Mouse (Mus musculus): Measurements from ENCODE around the gene Map3k11. TPM values are rescaled to one million over a fixed set of nuclear protein-coding genes. Genes with fewer than 3 reads are reported as not detected.

Map3k11 gene
- polyA plus RNA-seq, 1 experiment = 141 TPM

GRCm38 (mm10) chr19:5724549-5724941 is 36.0 kb downstream of the Map3k11 start:
- H3K4me1 ChIP-seq (replicated peaks; ENCODE audit: control insufficient read depth, insufficient read depth, low read length) = peaks cover 47% of the 10 kb centered on the region
- no peak overlapping the region for H3K27ac ChIP-seq (ENCODE audit: control insufficient read depth, insufficient read depth, low read length)
- no peak for TF ChIP-seq CTCF (IDR thresholded peaks at IDR 0.05; ENCODE audit: borderline replicate concordance, control insufficient read depth, extremely low read depth, insufficient read depth, low read length, poor library complexity)
- no peak for TF ChIP-seq POLR2A (IDR thresholded peaks at IDR 0.05; ENCODE audit: control insufficient read depth, extremely low read depth, insufficient read depth, low read length, poor library complexity)
- H3K36me3 ChIP-seq (ENCODE audit: control insufficient read depth, insufficient read depth, low read length) = peaks cover 20% of the 10 kb centered on the region
- 35% methylated on average over 7 of the region's 7 CpGs for WGBS
- no peaks in the 10 kb centered on the region for H3K27me3 ChIP-seq (ENCODE audit: control insufficient read depth, insufficient read depth, low read length)
- H3K4me3 ChIP-seq (ENCODE audit: control insufficient read depth, insufficient read depth, low read length) = peak overlapping the region; percentile 59
- peak; percentile 20 for DNase-seq

- H3K27me3 ChIP-seq (ENCODE audit: control insufficient read depth, insufficient read depth, low read length) = no peaks in the 10 kb centered on the region
- H3K36me3 ChIP-seq (ENCODE audit: control insufficient read depth, insufficient read depth, low read length) = peaks cover 15% of the 10 kb centered on the region
- H3K27ac ChIP-seq (ENCODE audit: control insufficient read depth, insufficient read depth, low read length) = no peak overlapping the region
- peak overlapping the region; percentile 59 for H3K4me3 ChIP-seq (ENCODE audit: control insufficient read depth, insufficient read depth, low read length)
- H3K4me1 ChIP-seq (replicated peaks; ENCODE audit: control insufficient read depth, insufficient read depth, low read length) = peaks cover 50% of the 10 kb centered on the region
- 36% methylated on average over 12 of the region's 12 CpGs for WGBS
- TF ChIP-seq CTCF (IDR thresholded peaks at IDR 0.05; ENCODE audit: borderline replicate concordance, control insufficient read depth, extremely low read depth, insufficient read depth, low read length, poor library complexity) (no peak), POLR2A (IDR thresholded peaks at IDR 0.05; ENCODE audit: control insufficient read depth, extremely low read depth, insufficient read depth, low read length, poor library complexity) (no peak)
- DNase-seq = no peak
These were observed 36.6 kb downstream of the Map3k11 start for GRCm38 (mm10) chr19:5725029-5725707.

DNA sequence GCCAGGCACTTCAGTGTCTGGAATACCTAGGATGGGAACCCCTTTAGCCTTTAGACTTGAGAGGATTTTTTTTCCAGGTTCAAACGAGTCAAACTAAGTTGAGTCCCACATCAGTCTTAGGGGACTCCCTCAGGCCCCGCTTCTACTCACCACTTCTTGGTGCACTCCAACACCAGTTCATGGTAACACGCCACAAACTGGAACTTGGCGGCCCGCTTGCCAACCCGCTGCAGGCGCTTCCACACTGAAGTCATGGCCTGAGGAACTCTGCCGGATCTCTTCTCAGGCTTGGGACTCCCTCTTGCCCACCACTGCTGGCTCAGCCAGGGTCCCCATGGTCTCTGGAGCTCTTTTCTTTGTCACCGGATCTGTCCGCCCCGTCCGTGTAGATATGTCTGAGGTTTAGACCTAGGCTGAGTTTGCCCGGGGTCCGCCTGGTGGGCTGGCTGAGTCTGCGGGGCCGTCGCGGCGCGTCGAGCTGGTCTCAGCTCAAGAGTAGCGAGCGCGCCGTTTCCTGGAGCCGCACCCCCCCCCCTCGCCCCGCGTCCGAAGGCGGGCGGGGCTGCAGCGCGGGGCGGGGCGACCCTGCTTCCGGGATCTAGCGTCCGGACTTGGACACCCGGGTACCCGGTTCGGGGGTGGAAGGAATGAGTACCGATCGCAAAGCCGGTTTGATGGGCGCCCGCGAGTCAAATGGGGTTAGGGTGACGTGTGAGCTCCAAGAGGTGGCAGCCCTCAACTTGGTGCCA is 37.4 kb downstream of the Map3k11 start, which contains the start of gene Ehbp1l1:
TSS of gene Ehbp1l1 (minus strand) at position 551 of the 749 bp plus-strand sequence.
- Histone ChIP-seq H3K4me3 (ENCODE audit: control insufficient read depth, insufficient read depth, low read length) (peak within 1 kb of the TSS; percentile 59), H3K4me1 (replicated peaks; ENCODE audit: control insufficient read depth, insufficient read depth, low read length) (peaks cover 52% of the 10 kb centered on the region), H3K36me3 (ENCODE audit: control insufficient read depth, insufficient read depth, low read length) (peaks cover 8% of the 10 kb centered on the region), H3K27ac (ENCODE audit: control insufficient read depth, insufficient read depth, low read length) (peak within 1 kb of the TSS; percentile 44), H3K27me3 (ENCODE audit: control insufficient read depth, insufficient read depth, low read length) (no peaks in the 10 kb centered on the region)
- TF ChIP-seq CTCF (IDR thresholded peaks at IDR 0.05; ENCODE audit: borderline replicate concordance, control insufficient read depth, extremely low read depth, insufficient read depth, low read length, poor library complexity) = no peak; the same call in 1 of the 2 replicates
- no peak for TF ChIP-seq POLR2A (IDR thresholded peaks at IDR 0.05; ENCODE audit: control insufficient read depth, extremely low read depth, insufficient read depth, low read length, poor library complexity)
- 1% methylated on average over 49 of the region's 49 CpGs for WGBS
- DNase-seq = peak; percentile 75

GRCm38 (mm10) chr19:5726961-5727578 is 38.5 kb downstream of the Map3k11 start:
- Histone ChIP-seq H3K4me1 (replicated peaks; ENCODE audit: control insufficient read depth, insufficient read depth, low read length) (peaks cover 62% of the 10 kb centered on the region), H3K27ac (ENCODE audit: control insufficient read depth, insufficient read depth, low read length) (peak overlapping the region; percentile 40), H3K36me3 (ENCODE audit: control insufficient read depth, insufficient read depth, low read length) (0 out of 2 replicates have a peak, but pooled peaks cover 6% of the 10 kb centered on the region), H3K4me3 (ENCODE audit: control insufficient read depth, insufficient read depth, low read length) (peak overlapping the region; percentile 49), H3K27me3 (ENCODE audit: control insufficient read depth, insufficient read depth, low read length) (no peaks in the 10 kb centered on the region)
- WGBS = 54% methylated on average over 15 of the region's 15 CpGs
- DNase-seq = no peak
- TF ChIP-seq CTCF (IDR thresholded peaks at IDR 0.05; ENCODE audit: borderline replicate concordance, control insufficient read depth, extremely low read depth, insufficient read depth, low read length, poor library complexity) = no peak

- H3K4me1 ChIP-seq (replicated peaks; ENCODE audit: control insufficient read depth, insufficient read depth, low read length) = peaks cover 62% of the 10 kb centered on the region
These were observed 39.2 kb downstream of the Map3k11 start for GRCm38 (mm10) chr19:5727701-5728100.

More at GRCm38 (mm10) chr19:5727701-5728100, 39.2 kb downstream of the Map3k11 start:
- TF ChIP-seq POLR2A (IDR thresholded peaks at IDR 0.05; ENCODE audit: control insufficient read depth, extremely low read depth, insufficient read depth, low read length, poor library complexity) (no peak), CTCF (IDR thresholded peaks at IDR 0.05; ENCODE audit: borderline replicate concordance, control insufficient read depth, extremely low read depth, insufficient read depth, low read length, poor library complexity) (peak; percentile 91)
- DNase-seq = peak; percentile 90
- Histone ChIP-seq H3K4me3 (ENCODE audit: control insufficient read depth, insufficient read depth, low read length) (peak overlapping the region; percentile 49), H3K36me3 (ENCODE audit: control insufficient read depth, insufficient read depth, low read length) (no peaks in the 10 kb centered on the region), H3K27ac (ENCODE audit: control insufficient read depth, insufficient read depth, low read length) (peak overlapping the region; percentile 40), H3K27me3 (ENCODE audit: control insufficient read depth, insufficient read depth, low read length) (no peaks in the 10 kb centered on the region)
- WGBS = 2% methylated on average over 14 of the region's 14 CpGs

Data from thymus, adult 2 months (tissue).